8 mouse cellular contexts compared by ENCODE assay signal in the genomic region with DNA sequence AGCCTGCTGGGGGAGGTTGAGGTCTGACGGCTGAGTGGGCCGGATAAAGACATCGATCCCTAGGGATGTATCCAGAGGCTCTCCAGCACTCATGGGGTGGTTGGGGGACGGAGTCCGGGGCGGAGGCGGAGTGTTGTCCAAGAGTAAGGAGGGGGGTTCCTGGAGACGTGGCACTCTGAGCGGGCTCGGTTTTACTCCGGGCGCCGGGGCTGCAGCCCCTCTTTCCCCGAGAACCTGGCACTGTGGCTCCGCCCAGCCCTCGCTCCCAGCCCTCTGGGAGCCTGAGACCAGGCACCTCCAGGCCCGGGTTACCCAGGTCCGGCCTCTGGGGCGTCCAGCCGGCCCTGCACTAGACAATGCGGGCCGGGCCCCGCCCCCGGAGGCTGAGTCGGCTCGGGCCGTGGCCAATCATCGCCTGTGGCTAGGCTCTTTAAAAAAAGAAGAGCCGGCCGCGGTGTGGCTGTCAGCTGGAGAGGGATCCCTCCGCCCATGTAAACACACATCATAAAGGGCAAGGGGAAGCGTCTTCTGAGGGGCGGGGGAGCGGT. TPM values are rescaled to one million over a fixed set of nuclear protein-coding genes. Genes with fewer than 3 reads are reported as not detected.
A peak's percentile ranks its signal among the peaks of the same experiment; 100 is the strongest.
DNase-seq lines count a peak whose midpoint lies in the region; ATAC-seq lines count a peak whose summit lies in the region.

No protein-coding gene starts in this region.

- H3K4me1 ChIP-seq in hindbrain, embryonic 11.5 days (replicated peaks; ENCODE audit: control insufficient read depth, insufficient read depth, low read length): peaks cover 5% of the 10 kb centered on the region

- H3K27ac ChIP-seq in hindbrain, embryonic 11.5 days (ENCODE audit: low read depth, low read length): peak overlapping the region; percentile 87

- peak overlapping the region; percentile 87 for H3K9ac ChIP-seq in hindbrain, embryonic 11.5 days (ENCODE audit: low read depth, low read length)

- peak; percentile 81 for ATAC-seq in frontal cortex, adult (ENCODE audit: low TSS enrichment)
- peak; percentile 96 for ATAC-seq in hindbrain, embryonic 11.5 days (ENCODE audit: low FRiP score)

- no peaks in the 10 kb centered on the region for H3K27me3 ChIP-seq in hindbrain, embryonic 11.5 days (ENCODE audit: control insufficient read depth, insufficient read depth, low read length)

- H3K4me3 ChIP-seq in hindbrain, embryonic 11.5 days (ENCODE audit: low read depth, low read length): peak overlapping the region; percentile 65

- peak overlapping the region; percentile 94 for H3K4me2 ChIP-seq in hindbrain, embryonic 11.5 days (replicated peaks; ENCODE audit: low read depth, low read length)

- H3K9me3 ChIP-seq in hindbrain, embryonic 11.5 days (ENCODE audit: control insufficient read depth, low read length): no peaks in the 10 kb centered on the region

- no peaks in the 10 kb centered on the region for H3K36me3 ChIP-seq in hindbrain, embryonic 11.5 days (ENCODE audit: control insufficient read depth, insufficient read depth, low read length)

- under 1% methylated on average over 35 of the region's 35 CpGs for WGBS in hindbrain, embryonic 11.5 days

- DNase-seq in MEL-GATA-1-ER (ENCODE audit: extremely low read depth, low read depth): peak; percentile 90
- DNase-seq in cerebellum, adult 8-10 months: peak; percentile 95
- peak; percentile 97 for DNase-seq in hindbrain, embryonic 11.5 days (ENCODE audit: low spot score)
- DNase-seq in layer of hippocampus, postnatal 10 days (ENCODE audit: low spot score in 2 of 2): peak; percentile 89 to 94
- DNase-seq in lung, postnatal 10 days: peak; percentile 98
- DNase-seq in ovary, postnatal 36 days (ENCODE audit: low spot score): peak; percentile 95
- peak; percentile 90 for DNase-seq in thymus, postnatal 25 days

RNA-seq across cellular contexts. Expression of gene Kdm5b, which starts 3.2 kb away (rescaled TPM):
- 94.7 and 102 TPM in 2 replicates for polyA plus RNA-seq in hindbrain, embryonic 11.5 days (2014; fragmentation: Nextera tagmentation; extraction: Ambion mirVana)
- 10 to 100 TPM; 74.6 to 75.4 TPM for total RNA-seq in layer of hippocampus, postnatal 10 days (2021)

RNA-seq across cellular contexts. Expression of gene Mgat4e, which starts 7.3 kb away (rescaled TPM):
- polyA plus RNA-seq in hindbrain, embryonic 11.5 days (2014; fragmentation: Nextera tagmentation; extraction: Ambion mirVana): not detected in 2 replicates
- total RNA-seq in layer of hippocampus, postnatal 10 days (2021): not detected

Comparison
In these comparisons a context has a peak if more than half of its experiments do, and no peak if none do; other contexts are left out.
1. Peak in every context shown above with its lines: DNase-seq, ATAC-seq, H3K4me3 ChIP-seq and H3K27ac ChIP-seq.